Mouse (Mus musculus): Measurements from ENCODE around the gene Vav2.

DNA sequence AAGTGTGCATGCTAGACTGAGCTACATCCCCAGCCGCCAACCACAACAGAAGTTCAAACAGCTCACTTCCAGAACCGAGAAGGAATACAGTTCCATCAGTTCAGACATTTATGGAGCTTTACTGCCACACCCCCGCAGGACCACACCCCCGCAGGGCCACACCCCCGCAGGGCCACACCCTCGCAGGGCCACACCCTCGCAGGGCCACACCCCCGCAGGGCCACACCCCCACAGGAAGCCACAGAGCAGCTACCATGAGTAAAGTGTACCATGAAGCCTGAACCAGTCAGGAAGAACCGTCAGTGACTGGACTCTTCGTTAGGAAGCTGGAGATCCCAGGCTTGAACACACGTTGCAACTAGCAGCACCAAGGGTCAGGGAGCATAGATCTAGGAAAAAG lies 11.4 kb upstream of the Vav2 start:
- no peak for TF ChIP-seq CTCF (IDR thresholded peaks at IDR 0.05; ENCODE audit: borderline replicate concordance, control insufficient read depth, extremely low read depth, insufficient read depth, low read length, poor library complexity)
- no peak for TF ChIP-seq POLR2A (IDR thresholded peaks at IDR 0.05; ENCODE audit: control insufficient read depth, extremely low read depth, insufficient read depth, low read length, poor library complexity)

Measured in thymus, adult 2 months (tissue).